Mouse (Mus musculus): ENCODE results near the gene Rhox3g.
"Not testable (repeated sequence)": the region's sequence is repeated elsewhere in the genome, so short reads cannot be mapped to it uniquely, and the experiment has no call there.

Gene Rhox3g

DNA sequence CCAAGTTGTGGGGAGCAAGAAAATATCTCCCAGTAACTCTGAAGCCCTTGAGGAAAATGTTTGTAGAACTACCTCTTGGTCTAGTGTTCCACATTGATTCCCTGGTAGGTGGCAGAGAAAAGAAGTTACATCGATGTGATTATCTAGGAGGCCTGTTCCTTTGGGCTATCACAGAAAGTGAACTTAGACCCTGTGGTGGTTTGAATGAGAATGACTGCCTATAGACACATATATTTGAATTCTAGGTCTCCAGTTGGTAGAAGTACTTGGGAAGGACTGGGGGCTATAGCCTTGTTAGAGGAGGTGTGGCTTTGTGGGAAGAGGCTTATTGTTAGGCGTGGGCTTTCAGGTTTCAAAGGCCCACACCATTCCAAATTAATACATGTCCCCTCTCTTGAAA lies at the start of gene Rhox3g:
Gene Rhox3g (minus strand): TSS at position 101 of the 400 bp plus-strand sequence.
- DNase-seq (ENCODE audit: low read depth, low spot score), result not testable (repeated sequence)

DNA sequence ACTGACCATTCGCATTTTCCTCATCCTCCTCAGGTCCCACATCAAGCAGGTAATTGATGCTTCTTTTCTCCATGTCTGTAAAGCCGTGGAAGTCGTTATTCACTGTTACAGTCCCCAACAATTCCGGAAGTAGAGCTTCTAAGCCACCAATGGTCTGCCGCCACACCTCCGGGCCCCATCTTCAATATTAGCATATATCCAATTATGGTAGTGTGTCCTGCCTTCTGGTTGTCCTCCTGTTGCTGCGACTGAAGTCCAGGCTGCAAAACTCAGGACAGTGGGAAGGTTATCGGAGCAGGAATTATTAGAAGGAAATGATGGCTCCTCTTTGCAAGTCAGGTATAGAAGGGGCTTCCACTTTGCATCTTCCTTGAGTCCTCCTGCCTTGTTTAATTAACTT lies 44.8 kb upstream of the Rhox3g start, which contains the start of gene Rhox2h:
Gene Rhox2h (minus strand): TSS at position 101 of the 400 bp plus-strand sequence.
- not testable (repeated sequence) for DNase-seq (ENCODE audit: low read depth, low spot score)

DNA sequence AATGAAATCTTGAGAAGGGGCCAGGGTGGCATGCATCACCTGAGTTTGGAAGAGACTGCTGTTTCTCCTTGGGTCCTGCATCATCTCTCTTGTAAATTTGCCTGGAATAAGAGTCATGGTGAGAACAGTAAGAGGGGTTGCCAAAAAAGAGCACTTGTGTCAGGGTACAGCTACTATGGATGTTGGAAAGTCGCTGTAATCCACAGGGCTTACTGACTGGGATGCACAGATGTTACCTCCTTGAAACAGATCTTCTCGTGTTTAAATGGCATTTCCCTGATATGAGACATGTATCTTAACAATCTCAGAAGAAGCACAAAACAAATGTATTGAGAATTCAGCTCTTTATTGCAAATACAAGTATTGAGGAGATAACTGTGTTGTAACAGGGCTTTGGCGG lies 40.3 kb upstream of the Rhox3g start, which contains the start of gene Rhox3h:
Gene Rhox3h (minus strand): TSS at position 101 of the 400 bp plus-strand sequence.
- not testable (repeated sequence) for DNase-seq (ENCODE audit: low read depth, low spot score)

DNA sequence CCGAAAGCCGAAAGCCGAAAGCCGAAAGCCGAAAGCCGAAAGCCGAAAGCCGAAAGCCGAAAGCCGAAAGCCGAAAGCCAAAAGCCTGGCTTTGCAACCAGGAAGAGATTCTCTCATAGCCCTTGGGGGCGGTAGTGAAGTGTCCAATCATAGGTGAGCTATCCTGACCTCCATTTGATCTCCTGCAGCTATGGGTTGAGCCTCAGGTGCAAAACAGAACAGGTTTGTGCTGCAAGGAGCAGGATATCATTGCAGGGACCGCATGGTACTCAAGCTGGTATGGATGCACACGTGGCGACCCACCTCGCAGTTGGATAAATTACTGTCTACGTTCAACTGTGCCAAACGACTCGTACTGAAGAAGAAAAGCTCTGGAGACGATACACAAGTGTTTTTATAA lies 22.8 kb upstream of the Rhox3g start, which contains the start of gene Rhox4g:
Gene Rhox4g (minus strand): TSS at position 101 of the 400 bp plus-strand sequence.
- DNase-seq (ENCODE audit: low read depth, low spot score), result not testable (repeated sequence)

DNA sequence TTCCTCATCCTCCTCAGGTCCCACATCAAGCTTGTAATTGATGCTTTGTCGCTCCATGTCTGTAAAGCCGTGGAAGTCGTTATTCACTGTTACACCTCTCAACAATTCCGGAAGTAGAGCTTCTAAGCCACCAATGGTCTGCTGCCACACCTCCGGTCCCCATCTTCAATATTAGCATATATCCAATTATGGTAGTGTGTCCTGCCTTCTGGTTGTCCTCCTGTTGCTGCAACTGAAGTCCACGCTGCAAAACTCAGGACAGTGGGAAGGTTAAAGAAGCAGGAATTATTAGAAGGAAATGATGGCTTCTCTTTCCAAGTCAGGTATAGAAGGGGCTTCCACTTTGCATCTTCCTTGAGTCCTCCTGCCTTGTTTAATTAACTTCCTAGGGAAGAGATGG lies 15.0 kb upstream of the Rhox3g start, which contains the start of gene Rhox2g:
Gene Rhox2g (minus strand): TSS at position 101 of the 400 bp plus-strand sequence.
- not testable (repeated sequence) for DNase-seq (ENCODE audit: low read depth, low spot score)

DNA sequence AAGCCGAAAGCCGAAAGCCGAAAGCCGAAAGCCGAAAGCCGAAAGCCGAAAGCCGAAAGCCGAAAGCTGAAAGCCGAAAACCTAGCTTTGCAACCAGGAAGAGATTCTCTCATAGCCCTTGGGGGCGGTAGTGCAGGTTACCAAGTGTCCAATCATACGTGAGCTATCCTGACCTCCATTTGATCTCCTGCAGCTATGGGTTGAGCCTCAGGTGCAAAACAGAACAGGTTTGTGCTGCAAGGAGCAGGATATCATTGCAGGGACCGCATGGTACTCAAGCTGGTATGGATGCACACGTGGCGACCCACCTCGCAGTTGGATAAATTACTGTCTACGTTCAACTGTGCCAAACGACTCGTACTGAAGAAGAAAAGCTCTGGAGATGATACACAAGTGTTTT lies 20.8 kb downstream of the Rhox3g start, which contains the start of gene Rhox4f:
Gene Rhox4f (minus strand): TSS at position 101 of the 400 bp plus-strand sequence.
- DNase-seq (ENCODE audit: low read depth, low spot score), result not testable (repeated sequence)

DNA sequence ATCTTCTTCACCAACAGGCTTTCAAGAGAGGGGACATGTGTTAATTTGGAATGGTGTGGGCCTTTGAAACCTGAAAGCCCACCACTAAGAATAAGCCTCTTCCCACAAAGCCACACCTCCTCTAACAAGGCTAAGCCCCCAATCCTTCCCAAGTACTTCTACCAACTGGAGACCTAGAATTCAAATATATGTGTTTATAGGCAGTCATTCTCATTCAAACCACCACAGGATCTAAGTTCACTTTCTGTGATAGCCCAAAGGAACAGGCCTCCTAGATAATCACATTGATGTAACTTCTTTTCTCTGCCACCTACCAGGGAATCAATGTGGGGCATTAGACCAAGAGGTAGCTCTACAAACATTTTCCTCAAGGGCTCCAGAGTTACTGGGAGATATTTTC lies 47.7 kb downstream of the Rhox3g start, which contains the start of gene Rhox3f:
Gene Rhox3f (plus strand): TSS at position 301 of the 400 bp plus-strand sequence.
- not testable (repeated sequence) for DNase-seq (ENCODE audit: low read depth, low spot score)

All from telencephalon, adult 2 months (tissue).